Mouse (Mus musculus): ENCODE measurements around the gene Srrm1. TPM values are rescaled to one million over a fixed set of nuclear protein-coding genes. Genes with fewer than 3 reads are reported as not detected.

The Srrm1 gene
- polyA plus RNA-seq, 1 experiment from 2014 or later: 183 TPM

- Histone ChIP-seq H3K27ac (no peak overlapping the region), H3K9ac (ENCODE audit: low read depth, low read length) (no peak overlapping the region), H3K9me3 (replicated peaks; ENCODE audit: low read length) (no peaks in the 10 kb centered on the region), H3K27me3 (ENCODE audit: insufficient read depth, low read length) (no peaks in the 10 kb centered on the region), H3K4me1 (replicated peaks; ENCODE audit: insufficient read depth, low read length) (no peaks in the 10 kb centered on the region), H3K36me3 (ENCODE audit: insufficient read depth, low read length) (no peaks in the 10 kb centered on the region), H3K4me3 (replicated peaks; ENCODE audit: low read depth, low read length) (no peak overlapping the region), H3K4me2 (ENCODE audit: low read length) (no peak overlapping the region)
- TF ChIP-seq CTCF (IDR thresholded peaks at IDR 0.05; ENCODE audit: low read depth): no peak
- 80% methylated on average over 11 of the region's 11 CpGs for WGBS
- ATAC-seq (replicated peaks; ENCODE audit: low FRiP score, low read depth): no peak
- DNase-seq (ENCODE audit: low spot score): no peak
Measured at GRCm38 (mm10) chr4:135377241-135377640, 24.1 kb upstream of the Srrm1 start.

- no peak overlapping the region for H3K9ac ChIP-seq (ENCODE audit: low read depth, low read length)
- DNase-seq (ENCODE audit: low spot score) (no peak), ATAC-seq (replicated peaks; ENCODE audit: low FRiP score, low read depth) (no peak)
- no peak overlapping the region for H3K4me2 ChIP-seq (ENCODE audit: low read length)
- WGBS: 68% methylated on average over 3 of the region's 3 CpGs
- no peaks in the 10 kb centered on the region for H3K27me3 ChIP-seq (ENCODE audit: insufficient read depth, low read length)
- no peak overlapping the region for H3K4me3 ChIP-seq (replicated peaks; ENCODE audit: low read depth, low read length)
- no peaks in the 10 kb centered on the region for H3K4me1 ChIP-seq (replicated peaks; ENCODE audit: insufficient read depth, low read length)
- no peaks in the 10 kb centered on the region for H3K36me3 ChIP-seq (ENCODE audit: insufficient read depth, low read length)
- peak; percentile 55 for TF ChIP-seq CTCF (IDR thresholded peaks at IDR 0.05; ENCODE audit: low read depth)
- H3K27ac ChIP-seq: no peak overlapping the region
- H3K9me3 ChIP-seq (replicated peaks; ENCODE audit: low read length): no peaks in the 10 kb centered on the region
Measured at GRCm38 (mm10) chr4:135375444-135375843, 22.3 kb upstream of the Srrm1 start.

GRCm38 (mm10) chr4:135373299-135373698 lies 20.2 kb upstream of the Srrm1 start:
- 0 out of 2 replicates have a peak, but pooled peaks have one; percentile 31 for TF ChIP-seq CTCF (IDR thresholded peaks at IDR 0.05; ENCODE audit: low read depth)
- H3K27me3 ChIP-seq (ENCODE audit: insufficient read depth, low read length): no peaks in the 10 kb centered on the region
- H3K9me3 ChIP-seq (replicated peaks; ENCODE audit: low read length): no peaks in the 10 kb centered on the region
- no peak overlapping the region for H3K9ac ChIP-seq (ENCODE audit: low read depth, low read length)
- no peak for DNase-seq (ENCODE audit: low spot score)
- WGBS: 85% methylated on average over 5 of the region's 5 CpGs
- no peaks in the 10 kb centered on the region for H3K4me1 ChIP-seq (replicated peaks; ENCODE audit: insufficient read depth, low read length)
- ATAC-seq (replicated peaks; ENCODE audit: low FRiP score, low read depth): no peak
- no peak overlapping the region for H3K4me3 ChIP-seq (replicated peaks; ENCODE audit: low read depth, low read length)
- no peaks in the 10 kb centered on the region for H3K36me3 ChIP-seq (ENCODE audit: insufficient read depth, low read length)
- H3K27ac ChIP-seq: no peak overlapping the region
- H3K4me2 ChIP-seq (ENCODE audit: low read length): no peak overlapping the region

GRCm38 (mm10) chr4:135370372-135370771 lies 17.3 kb upstream of the Srrm1 start:
- H3K4me1 ChIP-seq (replicated peaks; ENCODE audit: insufficient read depth, low read length): no peaks in the 10 kb centered on the region
- no peak overlapping the region for H3K4me2 ChIP-seq (ENCODE audit: low read length)
- no peak overlapping the region for H3K4me3 ChIP-seq (replicated peaks; ENCODE audit: low read depth, low read length)
- no peak for DNase-seq (ENCODE audit: low spot score)
- H3K27ac ChIP-seq: no peak overlapping the region
- WGBS: 74% methylated on average over 11 of the region's 11 CpGs
- no peak for TF ChIP-seq CTCF (IDR thresholded peaks at IDR 0.05; ENCODE audit: low read depth)
- no peaks in the 10 kb centered on the region for H3K9me3 ChIP-seq (replicated peaks; ENCODE audit: low read length)
- H3K27me3 ChIP-seq (ENCODE audit: insufficient read depth, low read length): no peaks in the 10 kb centered on the region
- no peak overlapping the region for H3K9ac ChIP-seq (ENCODE audit: low read depth, low read length)
- no peaks in the 10 kb centered on the region for H3K36me3 ChIP-seq (ENCODE audit: insufficient read depth, low read length)
- no peak for ATAC-seq (replicated peaks; ENCODE audit: low FRiP score, low read depth)

- WGBS: 44% methylated on average over 6 of the region's 6 CpGs
- no peak overlapping the region for H3K27ac ChIP-seq
- H3K4me3 ChIP-seq (replicated peaks; ENCODE audit: low read depth, low read length): no peak overlapping the region
- DNase-seq (ENCODE audit: low spot score) (no peak), ATAC-seq (replicated peaks; ENCODE audit: low FRiP score, low read depth) (no peak)
- no peaks in the 10 kb centered on the region for H3K36me3 ChIP-seq (ENCODE audit: insufficient read depth, low read length)
- no peaks in the 10 kb centered on the region for H3K27me3 ChIP-seq (ENCODE audit: insufficient read depth, low read length)
- H3K9ac ChIP-seq (ENCODE audit: low read depth, low read length): no peak overlapping the region
- no peak for TF ChIP-seq CTCF (IDR thresholded peaks at IDR 0.05; ENCODE audit: low read depth)
- no peaks in the 10 kb centered on the region for H3K9me3 ChIP-seq (replicated peaks; ENCODE audit: low read length)
- H3K4me1 ChIP-seq (replicated peaks; ENCODE audit: insufficient read depth, low read length): no peaks in the 10 kb centered on the region
- no peak overlapping the region for H3K4me2 ChIP-seq (ENCODE audit: low read length)
Measured at GRCm38 (mm10) chr4:135362828-135363227, 9.7 kb upstream of the Srrm1 start.

GRCm38 (mm10) chr4:135361722-135362121 lies 8.6 kb upstream of the Srrm1 start:
- TF ChIP-seq CTCF (IDR thresholded peaks at IDR 0.05; ENCODE audit: low read depth): no peak
- 79% methylated on average over 12 of the region's 12 CpGs for WGBS
- H3K4me1 ChIP-seq (replicated peaks; ENCODE audit: insufficient read depth, low read length): no peaks in the 10 kb centered on the region
- no peak overlapping the region for H3K4me2 ChIP-seq (ENCODE audit: low read length)
- H3K9me3 ChIP-seq (replicated peaks; ENCODE audit: low read length): no peaks in the 10 kb centered on the region
- H3K9ac ChIP-seq (ENCODE audit: low read depth, low read length): no peak overlapping the region
- no peak overlapping the region for H3K27ac ChIP-seq
- H3K36me3 ChIP-seq (ENCODE audit: insufficient read depth, low read length): no peaks in the 10 kb centered on the region
- no peak overlapping the region for H3K4me3 ChIP-seq (replicated peaks; ENCODE audit: low read depth, low read length)
- H3K27me3 ChIP-seq (ENCODE audit: insufficient read depth, low read length): no peaks in the 10 kb centered on the region
- DNase-seq (ENCODE audit: low spot score) (no peak), ATAC-seq (replicated peaks; ENCODE audit: low FRiP score, low read depth) (no peak)

- ATAC-seq (replicated peaks; ENCODE audit: low FRiP score, low read depth) (no peak), DNase-seq (ENCODE audit: low spot score) (peak; percentile 78)
- Histone ChIP-seq H3K27me3 (ENCODE audit: insufficient read depth, low read length) (no peaks in the 10 kb centered on the region), H3K9me3 (replicated peaks; ENCODE audit: low read length) (no peaks in the 10 kb centered on the region), H3K4me2 (ENCODE audit: low read length) (no peak overlapping the region), H3K27ac (no peak overlapping the region), H3K36me3 (ENCODE audit: insufficient read depth, low read length) (no peaks in the 10 kb centered on the region), H3K4me1 (replicated peaks; ENCODE audit: insufficient read depth, low read length) (peaks cover 7% of the 10 kb centered on the region; the same call in 1 of the 2 replicates), H3K4me3 (replicated peaks; ENCODE audit: low read depth, low read length) (no peak overlapping the region), H3K9ac (ENCODE audit: low read depth, low read length) (no peak overlapping the region)
- WGBS: 2% methylated on average over 6 of the region's 6 CpGs
- TF ChIP-seq CTCF (IDR thresholded peaks at IDR 0.05; ENCODE audit: low read depth): peak; percentile 74
Measured at GRCm38 (mm10) chr4:135358736-135359135, 5.6 kb upstream of the Srrm1 start.

Measured in kidney, postnatal 0 days (tissue).